Mouse (Mus musculus) kidney, embryonic 14.5 days (tissue): ENCODE data around the gene Klk1b9. TPM values are rescaled to one million over a fixed set of nuclear protein-coding genes. Genes with fewer than 3 reads are reported as not detected.
"Not testable (repeated sequence)": the region's sequence is repeated elsewhere in the genome, so short reads cannot be mapped to it uniquely, and the experiment has no call there.

Source experiments
- ATAC-seq: fragments of 200-750 bp; cut with Nextera tagmentation; 2 replicates; pipeline ENCODE4 v1.8.0; 2017; ENCODE audit warnings: moderate number of reproducible peaks, mild to moderate bottlenecking, moderate TSS enrichment, moderate library complexity; ENCODE audit not compliant: low FRiP score, low TSS enrichment
- H3K27ac ChIP-seq: fragments of 300-500 bp; sonication (generic); 2 replicates; pipeline ENCODE4 v1.5.1; 2014; ENCODE audit warnings: low read depth, mild to moderate bottlenecking, low read length, moderate library complexity, mixed read lengths
- H3K27me3 ChIP-seq: fragments of 300-500 bp; sonication (generic); 2 replicates; pipeline ENCODE4 v1.6.1; 2014; ENCODE audit warnings: mild to moderate bottlenecking, low read length; ENCODE audit not compliant: control insufficient read depth, insufficient read depth
- H3K36me3 ChIP-seq: fragments of 300-500 bp; sonication (generic); 2 replicates; pipeline ENCODE4 v1.6.1; 2014; ENCODE audit warnings: low read length, mixed read lengths; ENCODE audit not compliant: control insufficient read depth, insufficient read depth
- H3K4me1 ChIP-seq: fragments of 300-500 bp; sonication (generic); 2 replicates; pipeline ENCODE4 v1.6.1; 2014; ENCODE audit warnings: low read length, mixed read lengths; ENCODE audit not compliant: control insufficient read depth, insufficient read depth
- H3K4me2 ChIP-seq: fragments of 300-500 bp; sonication (generic); replicated peaks from 2 replicates; pipeline ENCODE4 v1.6.1; 2014; ENCODE audit warnings: low read depth, mild to moderate bottlenecking, low read length
- H3K4me3 ChIP-seq: fragments of 300-500 bp; sonication (generic); 2 replicates; pipeline ENCODE4 v1.5.1; 2014; ENCODE audit warnings: mild to moderate bottlenecking, low read length
- H3K9ac ChIP-seq: fragments of 300-500 bp; sonication (generic); 2 replicates; pipeline ENCODE4 v1.6.1; 2014; ENCODE audit warnings: low read depth, mild to moderate bottlenecking, low read length, moderate library complexity
- H3K9me3 ChIP-seq: fragments of 300-500 bp; sonication (generic); 2 replicates; pipeline ENCODE4 v1.6.1; 2016; ENCODE audit warnings: low read length; ENCODE audit not compliant: control insufficient read depth
- WGBS: fragments of 180-500 bp; shearing (Covaris S2); extraction: QIAGEN DNeasy Blood & Tissue Kit; methylation state at CpG from one replicate; pipeline ENCODE4 v1.1.7; 2014; 5-methylcytosine and 5-hydroxymethylcytosine counted together
- polyA plus RNA-seq: library from polyadenylated mRNA; unstranded; fragments of >200 nt; fragmentation: Nextera tagmentation; extraction: Ambion mirVana; gene quantifications from 2 replicates; pipeline ENCODE4 v1.2.1, GENCODE M21; 2014

Gene Klk1b9
- polyA plus RNA-seq, 1 experiment from 2014 or later = not detected

DNA sequence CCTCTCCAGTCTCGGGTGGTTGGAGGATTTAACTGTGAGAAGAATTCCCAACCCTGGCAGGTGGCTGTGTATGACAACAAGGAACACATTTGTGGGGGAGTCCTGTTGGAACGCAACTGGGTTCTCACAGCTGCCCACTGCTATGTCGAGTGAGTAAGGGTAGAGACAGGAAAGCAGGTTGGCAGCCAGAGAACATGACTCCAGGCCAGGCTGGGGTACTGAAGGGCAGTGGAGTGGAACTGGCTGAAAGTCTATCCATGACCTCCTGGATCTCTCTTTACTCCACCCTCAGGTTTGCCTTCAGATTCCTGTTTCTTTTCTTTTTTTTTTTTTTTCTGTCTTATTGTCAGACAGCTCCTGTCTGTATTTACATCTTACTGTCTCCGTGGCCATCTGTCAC, 23.2 kb upstream of the Klk1b9 start:
- Histone ChIP-seq H3K4me3 (no peak overlapping the region), H3K4me2 (no peak overlapping the region), H3K36me3 (no peaks in the 10 kb centered on the region), H3K27ac (no peak overlapping the region), H3K4me1 (no peaks in the 10 kb centered on the region), H3K9me3 (no peaks in the 10 kb centered on the region), H3K27me3 (no peaks in the 10 kb centered on the region), H3K9ac (no peak overlapping the region)
- peak; percentile 78 for ATAC-seq
- 37% methylated on average over 4 of the region's 4 CpGs for WGBS

DNA sequence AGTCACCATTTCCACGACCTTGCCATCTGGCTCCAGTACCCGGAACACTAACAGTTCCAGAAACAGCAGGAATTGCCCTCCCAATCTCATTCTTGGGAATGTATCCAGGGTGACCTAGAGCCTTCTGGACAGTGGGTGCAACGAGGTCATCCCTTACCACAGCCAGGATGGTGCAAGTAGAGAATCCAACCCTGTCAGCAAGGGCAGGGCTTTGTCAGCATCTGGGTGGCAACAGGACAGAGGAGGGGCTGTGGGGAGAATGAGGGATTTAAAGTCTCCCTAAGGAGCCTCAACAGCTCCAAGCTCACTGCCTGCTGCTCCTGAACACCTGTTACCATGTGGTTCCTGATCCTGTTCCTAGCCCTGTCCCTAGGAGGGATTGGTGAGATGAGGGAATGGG, 9.4 kb upstream of the Klk1b9 start, which contains the start of gene Klk1b1:
Klk1b1 (plus strand) TSS at position 301 of the 400 bp plus-strand sequence.
- Histone ChIP-seq H3K27me3 (no peaks in the 10 kb centered on the region), H3K9ac (no peak within 1 kb of the TSS), H3K4me2 (no peak within 1 kb of the TSS), H3K9me3 (no peaks in the 10 kb centered on the region), H3K4me1 (no peaks in the 10 kb centered on the region), H3K36me3 (no peaks in the 10 kb centered on the region), H3K27ac (no peak within 1 kb of the TSS), H3K4me3 (no peak within 1 kb of the TSS)
- no peak for ATAC-seq
- WGBS = 71% methylated on average over 3 of the region's 3 CpGs

DNA sequence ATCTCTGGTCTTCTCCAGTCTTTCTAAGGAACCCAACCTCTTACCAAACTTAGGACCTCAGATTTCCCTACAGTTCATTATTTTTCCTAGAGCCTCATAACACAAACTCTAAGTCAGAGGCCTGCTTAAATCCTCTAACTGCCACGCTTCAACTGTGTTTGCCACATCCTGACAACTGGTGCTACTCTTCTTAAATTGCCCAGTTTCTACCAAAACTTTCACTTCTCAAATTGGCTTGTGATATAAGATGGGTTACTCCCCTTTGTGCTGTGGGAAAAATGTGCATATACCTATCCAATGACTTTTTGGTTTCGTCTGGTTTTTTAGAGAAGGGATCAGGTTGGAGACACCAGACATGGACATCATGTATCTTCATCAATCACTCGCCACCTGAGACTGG, 8.8 kb upstream of the Klk1b9 start:
- Histone ChIP-seq H3K36me3 (no peaks in the 10 kb centered on the region), H3K9ac (no peak overlapping the region), H3K4me2 (no peak overlapping the region), H3K4me3 (no peak overlapping the region), H3K4me1 (no peaks in the 10 kb centered on the region), H3K27ac (no peak overlapping the region), H3K27me3 (no peaks in the 10 kb centered on the region), H3K9me3 (no peaks in the 10 kb centered on the region)
- WGBS = 76% methylated on average over 3 of the region's 3 CpGs
- ATAC-seq = no peak

DNA sequence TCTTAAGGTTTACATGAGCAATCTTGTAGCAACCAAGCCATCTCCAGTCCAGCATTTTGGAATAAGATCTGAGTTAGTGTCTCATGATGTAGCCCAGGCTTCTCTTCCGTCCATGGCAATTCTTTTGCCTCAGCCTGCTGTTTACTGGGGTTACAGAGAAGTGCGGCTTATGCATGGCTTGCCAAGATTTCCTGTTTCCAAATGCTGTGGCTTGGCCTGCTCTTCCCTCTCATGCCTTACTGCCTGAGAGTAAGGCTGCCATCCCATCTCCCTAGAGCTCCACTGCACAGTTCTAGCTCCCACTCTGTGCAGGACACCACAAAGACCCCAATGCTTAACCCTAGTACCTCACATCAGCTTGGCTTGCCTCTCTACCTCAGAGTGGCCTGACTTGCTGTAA, 8.2 kb upstream of the Klk1b9 start:
- H3K27ac ChIP-seq = no peak overlapping the region
- H3K4me3 ChIP-seq = no peak overlapping the region
- ATAC-seq = no peak
- H3K9me3 ChIP-seq = no peaks in the 10 kb centered on the region
- H3K9ac ChIP-seq = no peak overlapping the region
- no peaks in the 10 kb centered on the region for H3K36me3 ChIP-seq
- no peaks in the 10 kb centered on the region for H3K4me1 ChIP-seq
- H3K4me2 ChIP-seq = no peak overlapping the region
- WGBS = 94% methylated on average over 2 of the region's 2 CpGs
- no peaks in the 10 kb centered on the region for H3K27me3 ChIP-seq

DNA sequence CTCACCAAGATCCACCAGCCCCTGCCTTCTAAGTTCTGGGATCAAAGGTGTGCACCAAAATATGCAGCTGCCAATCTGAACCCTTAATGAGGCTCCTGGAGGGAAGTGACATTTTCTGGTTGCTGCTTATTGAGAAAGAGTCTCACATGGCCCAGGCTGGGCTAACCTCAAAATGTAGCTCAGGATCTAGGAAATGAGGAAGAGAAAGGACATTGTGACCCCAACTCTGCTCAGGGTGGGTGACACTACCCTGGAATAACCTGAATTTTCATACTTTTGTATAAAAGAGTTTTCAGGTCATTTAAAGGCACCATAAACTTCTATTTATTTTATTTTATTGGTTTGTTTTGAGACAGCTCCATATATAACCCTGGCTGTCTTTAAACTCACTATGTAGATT, 9.8 kb downstream of the Klk1b9 start:
- no peak overlapping the region for H3K9ac ChIP-seq
- no peaks in the 10 kb centered on the region for H3K4me1 ChIP-seq
- ATAC-seq = no peak
- no peaks in the 10 kb centered on the region for H3K27me3 ChIP-seq
- no peak overlapping the region for H3K27ac ChIP-seq
- H3K9me3 ChIP-seq = no peaks in the 10 kb centered on the region
- H3K36me3 ChIP-seq = no peaks in the 10 kb centered on the region
- H3K4me2 ChIP-seq = no peak overlapping the region
- no peak overlapping the region for H3K4me3 ChIP-seq

DNA sequence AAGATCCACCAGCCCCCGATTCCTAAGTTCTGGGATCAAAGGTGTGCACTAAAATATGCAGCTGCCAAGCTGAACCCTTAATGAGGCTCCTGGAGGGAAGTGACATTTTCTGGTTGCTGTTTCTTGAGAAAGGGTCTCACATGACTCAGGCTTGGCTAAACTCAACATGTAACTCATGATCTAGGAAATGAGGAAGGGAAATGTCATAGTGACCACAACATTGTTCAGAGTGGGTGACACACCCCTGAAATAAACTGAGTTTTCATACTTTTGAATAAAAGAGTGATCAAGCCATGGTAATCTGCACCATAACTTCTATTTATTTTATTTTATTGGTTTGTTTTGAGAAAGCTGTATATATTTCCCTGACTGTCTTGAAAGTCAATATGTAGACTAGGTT, 19.0 kb downstream of the Klk1b9 start:
- H3K9ac ChIP-seq, H3K9me3 ChIP-seq, H3K36me3 ChIP-seq, H3K27ac ChIP-seq, ATAC-seq, H3K4me3 ChIP-seq, H3K4me1 ChIP-seq, H3K27me3 ChIP-seq, H3K4me2 ChIP-seq: not testable (repeated sequence)
- WGBS = 55% methylated on average over 1 of the region's 1 CpGs

DNA sequence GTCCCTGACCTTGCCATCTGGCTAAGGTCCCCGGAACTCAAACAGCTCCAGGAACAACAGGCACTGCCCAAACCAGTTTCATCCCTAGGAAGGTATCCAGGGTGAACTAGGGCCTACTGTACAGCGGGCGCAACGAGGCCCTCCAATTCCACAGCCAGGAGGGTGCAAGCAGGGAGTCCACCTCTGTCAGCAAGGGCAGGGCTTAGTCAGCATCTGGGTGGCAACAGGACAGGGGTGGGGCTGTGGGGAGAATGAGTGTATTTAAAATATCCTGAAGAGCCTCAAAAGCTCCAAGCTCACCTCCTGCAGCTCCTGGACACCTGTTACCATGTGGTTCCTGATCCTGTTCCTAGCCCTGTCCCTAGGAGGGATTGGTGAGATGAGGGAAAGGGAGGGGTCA, 19.7 kb downstream of the Klk1b9 start, which contains the start of gene Klk1b11:
Klk1b11 (plus strand) TSS at position 301 of the 400 bp plus-strand sequence.
- H3K9ac ChIP-seq, H3K27me3 ChIP-seq, H3K4me2 ChIP-seq, H3K4me1 ChIP-seq, H3K27ac ChIP-seq, ATAC-seq, H3K36me3 ChIP-seq, H3K9me3 ChIP-seq, H3K4me3 ChIP-seq: not testable (repeated sequence)
- 85% methylated on average over 4 of the region's 4 CpGs for WGBS

DNA sequence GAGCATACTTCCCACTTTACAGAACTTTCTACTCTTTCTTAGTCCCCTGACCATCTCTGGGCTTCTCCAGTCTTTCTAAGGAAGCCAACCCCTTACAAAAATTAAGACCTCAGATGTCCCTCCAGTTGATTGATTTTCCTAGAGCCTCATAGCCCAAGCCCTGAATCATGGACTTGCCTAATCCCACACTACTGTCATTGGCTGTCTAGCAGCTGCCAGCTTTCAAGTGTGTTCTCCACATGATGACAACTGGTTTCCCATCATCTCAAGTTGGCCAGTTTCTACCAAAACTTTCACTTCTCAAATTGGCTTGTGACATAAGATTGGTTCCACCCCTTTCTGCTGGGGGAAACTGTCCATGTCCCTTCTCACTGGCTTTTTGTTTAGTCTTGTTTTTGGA, 29.0 kb downstream of the Klk1b9 start:
- Histone ChIP-seq H3K36me3 (no peaks in the 10 kb centered on the region), H3K9ac (no peak overlapping the region), H3K9me3 (no peaks in the 10 kb centered on the region), H3K4me2 (no peak overlapping the region), H3K4me3 (no peak overlapping the region), H3K4me1 (no peaks in the 10 kb centered on the region), H3K27me3 (no peaks in the 10 kb centered on the region), H3K27ac (no peak overlapping the region)
- ATAC-seq = no peak

DNA sequence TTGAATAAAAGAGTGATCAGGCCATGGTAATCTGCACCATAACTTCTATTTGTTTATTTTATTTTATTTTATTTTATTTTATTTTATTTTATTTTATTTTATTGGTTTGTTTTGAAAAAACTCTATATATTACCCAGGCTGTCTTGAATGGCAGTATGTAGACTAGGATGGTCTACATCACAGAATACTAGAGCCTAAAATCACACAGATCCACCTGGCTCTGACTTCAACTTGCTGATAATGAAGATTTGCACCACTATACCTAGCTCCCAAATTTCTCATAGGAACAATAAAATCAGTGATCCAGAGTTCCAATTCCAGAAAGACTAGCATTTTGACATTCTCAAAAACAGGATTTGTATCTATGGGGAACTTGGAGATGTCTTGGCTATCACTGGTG, 36.0 kb downstream of the Klk1b9 start, which contains the start of gene Klk1b26:
Klk1b26 (plus strand) TSS at position 301 of the 400 bp plus-strand sequence.
- ATAC-seq = not testable (repeated sequence)

DNA sequence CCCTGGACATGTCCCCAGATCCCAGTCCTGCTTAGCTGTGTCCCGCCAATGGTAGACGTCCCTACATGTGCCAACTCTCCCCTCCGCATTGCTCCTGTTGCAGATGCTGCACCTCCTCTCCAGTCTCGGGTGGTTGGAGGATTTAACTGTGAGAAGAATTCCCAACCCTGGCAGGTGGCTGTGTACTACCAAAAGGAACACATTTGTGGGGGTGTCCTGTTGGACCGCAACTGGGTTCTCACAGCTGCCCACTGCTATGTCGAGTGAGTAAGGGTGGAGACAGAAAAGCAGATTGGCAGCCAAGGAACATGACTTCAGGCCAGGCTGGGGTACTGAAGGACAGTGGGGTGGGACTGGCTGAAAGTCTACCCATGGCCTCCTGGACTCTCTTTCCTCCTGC, 38.8 kb downstream of the Klk1b9 start:
- not testable (repeated sequence) for H3K4me1 ChIP-seq, H3K4me2 ChIP-seq, H3K9me3 ChIP-seq, H3K27me3 ChIP-seq, H3K36me3 ChIP-seq, H3K4me3 ChIP-seq, ATAC-seq, H3K9ac ChIP-seq, H3K27ac ChIP-seq
- WGBS = 85% methylated on average over 6 of the region's 6 CpGs

More for the DNA sequence above, 36.0 kb downstream of the Klk1b9 start, which contains the start of gene Klk1b26:
- H3K27ac ChIP-seq, H3K4me2 ChIP-seq, H3K27me3 ChIP-seq, H3K36me3 ChIP-seq, H3K9me3 ChIP-seq, H3K9ac ChIP-seq, H3K4me1 ChIP-seq, H3K4me3 ChIP-seq: not testable (repeated sequence)
